Mouse (Mus musculus) frontal cortex, postnatal 36 days (tissue): ENCODE measurements around the gene Rnf167.

ENCODE experiments used
- DNase-seq, 2 experiments: peaks; one replicate each; pipeline ENCODE4 v3.0.0; 2022; ENCODE audit warnings: low spot score in 2 of 2

Rnf167 gene

DNA sequence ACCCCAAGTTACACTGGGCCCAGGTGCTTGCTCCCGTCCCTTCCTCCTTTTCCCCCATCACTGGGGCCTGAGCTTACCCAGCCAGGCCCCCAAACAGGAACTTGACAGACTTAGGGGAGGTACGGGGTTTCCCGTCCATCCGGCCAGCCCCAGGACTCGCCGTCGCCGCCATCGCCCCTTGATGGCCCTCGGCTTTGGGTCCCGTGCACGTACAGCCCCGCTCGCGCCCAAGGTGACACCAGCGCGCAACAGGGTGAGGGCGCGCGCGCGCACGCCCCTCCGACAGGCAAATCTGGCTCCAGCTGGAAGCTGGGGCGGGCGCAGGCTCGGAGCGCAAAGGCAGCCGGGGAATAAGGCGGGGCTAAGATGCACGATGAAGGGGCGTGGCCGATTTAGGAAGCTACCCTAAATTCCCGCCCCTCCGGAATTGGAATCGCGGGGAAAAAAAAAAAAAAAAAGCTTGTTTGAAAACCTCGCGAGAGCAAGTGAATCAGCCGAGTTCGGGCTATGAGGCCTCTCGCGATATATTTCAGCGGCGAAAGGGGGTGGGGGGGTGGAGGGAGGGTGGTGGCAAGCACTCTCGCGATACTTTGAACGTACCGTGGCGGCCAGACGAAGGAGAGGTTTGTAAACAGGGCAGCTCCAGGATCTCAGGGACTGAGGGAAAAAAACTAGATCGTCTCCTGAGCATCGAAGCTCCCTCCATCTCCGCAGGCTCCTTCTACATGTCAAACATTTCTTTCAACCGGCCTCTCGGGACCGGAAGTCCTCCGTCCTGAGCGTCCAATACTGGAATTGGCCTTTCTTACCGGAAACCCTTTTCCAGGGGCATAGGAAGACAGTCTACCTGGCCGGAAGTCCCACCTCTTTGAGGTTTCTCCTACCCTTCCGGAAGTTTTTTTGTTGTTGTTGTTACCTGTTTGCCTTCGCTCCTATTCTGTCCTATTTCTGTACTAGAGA lies at the start of gene Rnf167, which contains the start of gene Slc25a11:
Gene Rnf167, plus strand, starts transcription at position 545 of the 960 bp plus-strand sequence.
Gene Slc25a11, minus strand, starts transcription at position 789 of the 960 bp plus-strand sequence.
- DNase-seq = peak; percentile 95 to 97

- no peak for DNase-seq
Measured at GRCm38 (mm10) chr11:70597301-70597700, 49.7 kb upstream of the Rnf167 start.

DNA sequence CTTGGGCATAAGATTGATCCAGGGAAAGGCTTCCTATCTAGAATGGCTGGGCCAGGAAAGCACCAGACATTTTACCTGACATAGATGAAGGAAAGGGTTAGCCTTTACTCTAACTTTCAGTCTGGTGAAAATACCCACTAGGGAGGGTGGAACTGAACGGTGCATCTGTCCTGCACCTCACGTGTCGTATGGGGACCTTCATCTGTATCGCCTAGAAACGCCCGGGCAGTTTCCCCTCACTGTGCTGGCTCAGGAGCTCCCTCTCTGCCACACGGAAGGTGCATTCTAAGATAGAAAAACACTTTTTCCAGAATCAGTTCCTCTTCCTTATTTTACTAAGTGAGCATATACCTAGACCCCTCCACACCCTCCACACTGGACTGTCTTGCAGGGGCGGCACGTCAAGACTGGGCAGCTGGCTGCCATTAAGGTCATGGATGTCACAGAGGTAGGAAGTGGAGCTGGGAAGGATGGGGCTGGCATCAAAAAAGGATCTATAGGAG lies 48.5 kb upstream of the Rnf167 start:
- DNase-seq = no peak

GRCm38 (mm10) chr11:70605024-70605566 lies 41.9 kb upstream of the Rnf167 start:
- peak in 1 of 2 experiments; percentile 74 for DNase-seq

- no peak for DNase-seq
Measured at GRCm38 (mm10) chr11:70606717-70607116, 40.3 kb upstream of the Rnf167 start.

DNA sequence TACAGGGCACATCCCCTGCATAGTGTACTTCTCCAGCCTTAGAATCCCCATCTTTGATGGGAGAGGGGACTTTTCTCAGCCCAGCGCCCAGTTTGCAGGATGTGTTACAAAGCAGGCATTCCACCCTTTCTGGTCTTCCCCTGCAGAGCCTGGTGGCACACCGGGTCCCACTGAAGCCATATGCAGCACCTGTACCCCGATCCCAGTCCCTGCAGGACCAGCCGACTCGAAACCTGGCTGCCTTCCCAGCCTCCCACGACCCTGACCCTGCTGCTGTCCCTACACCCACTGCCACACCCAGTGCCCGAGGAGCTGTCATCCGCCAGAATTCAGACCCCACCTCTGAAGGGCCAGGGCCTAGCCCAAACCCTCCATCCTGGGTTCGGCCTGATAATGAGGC lies 39.4 kb upstream of the Rnf167 start:
- DNase-seq = no peak

- DNase-seq = no peak
Measured at GRCm38 (mm10) chr11:70608381-70609066, 38.5 kb upstream of the Rnf167 start.

DNA sequence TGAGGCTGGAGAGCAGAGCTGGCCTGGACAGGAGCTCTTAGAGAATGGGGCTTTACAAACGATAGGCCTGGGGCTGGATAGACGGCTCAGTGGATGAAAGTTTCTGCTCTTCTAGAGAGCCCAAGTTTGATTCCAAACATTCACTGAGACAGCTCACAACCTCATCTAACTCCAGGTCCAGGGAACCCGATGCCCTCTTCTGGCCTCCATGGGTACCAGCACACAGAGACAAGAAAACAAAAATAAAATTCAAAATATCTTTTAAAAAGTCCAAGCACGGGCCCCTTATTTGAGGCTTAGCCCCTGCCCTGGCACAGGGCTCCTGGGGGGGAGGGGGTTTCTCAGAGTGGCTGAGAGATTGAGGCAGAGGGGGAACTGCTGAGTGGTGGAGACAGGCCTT lies 36.3 kb upstream of the Rnf167 start:
- DNase-seq = no peak

- no peak for DNase-seq
Measured at GRCm38 (mm10) chr11:70612505-70612904, 34.5 kb upstream of the Rnf167 start.

DNA sequence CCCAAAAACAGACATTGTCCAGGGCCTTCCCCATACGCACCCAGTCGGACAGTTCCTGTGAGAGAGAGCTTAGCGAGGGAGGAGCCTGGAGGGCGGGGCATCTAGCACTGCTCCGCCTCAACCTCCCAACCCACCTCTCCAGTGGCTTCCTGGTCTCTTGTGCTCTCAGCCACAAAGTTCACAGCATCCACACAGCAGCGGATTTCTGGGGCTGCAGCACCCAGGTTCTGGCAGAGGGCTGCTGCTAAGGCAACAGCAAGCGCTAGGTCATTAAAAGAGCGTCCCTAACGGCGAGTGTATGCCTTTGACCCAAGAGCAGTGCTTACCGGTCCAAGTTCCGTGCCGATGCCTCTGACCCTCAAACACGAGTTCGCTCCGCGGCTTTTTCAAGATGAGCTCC lies 32.0 kb upstream of the Rnf167 start:
- peak in 1 of 2 experiments; percentile 24 for DNase-seq

GRCm38 (mm10) chr11:70615516-70616093 lies 31.4 kb upstream of the Rnf167 start, which contains the start of gene 4930544D05Rik:
TSS of gene 4930544D05Rik (plus strand) at chr11:70615848.
- no peak for DNase-seq

- DNase-seq = no peak
Measured at GRCm38 (mm10) chr11:70619101-70619500, 27.9 kb upstream of the Rnf167 start, which contains the start of gene Chrne. TSS of gene Chrne (minus strand) at chr11:70619216.

GRCm38 (mm10) chr11:70621972-70622814 lies 24.8 kb upstream of the Rnf167 start:
- DNase-seq = no peak

DNA sequence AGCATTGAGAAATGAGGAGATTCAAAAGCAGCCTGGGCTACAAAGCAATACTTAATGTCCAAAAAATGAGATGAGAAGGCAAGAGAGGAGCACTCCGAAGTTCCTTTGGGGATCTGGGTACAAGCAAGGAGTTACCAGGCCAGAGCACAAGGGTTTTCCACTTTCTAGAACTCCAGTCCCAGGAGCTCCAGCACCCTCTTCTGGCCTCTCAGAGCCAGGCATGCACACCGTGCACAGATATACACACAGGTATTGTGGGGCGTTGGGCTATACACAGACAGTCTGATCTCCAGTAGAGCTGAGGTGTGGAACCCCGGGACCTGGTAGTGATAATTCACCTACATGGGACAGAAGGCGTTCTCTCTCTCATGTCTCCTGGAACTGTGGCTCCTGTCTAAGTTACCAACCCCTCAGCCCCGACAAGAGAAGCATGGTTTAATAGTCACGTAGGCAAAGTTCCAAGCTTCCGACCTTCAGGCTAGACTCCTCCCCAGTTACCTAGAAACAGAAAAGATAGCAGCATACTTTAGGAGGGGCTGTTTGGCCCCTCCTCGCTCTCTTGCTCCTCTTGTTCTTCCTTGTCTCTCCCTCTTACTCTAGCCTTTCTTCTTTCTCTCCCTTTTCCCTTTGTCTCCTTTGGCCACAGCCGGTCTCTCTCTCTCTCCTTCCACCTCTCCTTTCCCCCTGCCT lies 23.8 kb upstream of the Rnf167 start:
- DNase-seq = no peak

- no peak for DNase-seq
Measured at GRCm38 (mm10) chr11:70625473-70625872, 21.6 kb upstream of the Rnf167 start.

DNA sequence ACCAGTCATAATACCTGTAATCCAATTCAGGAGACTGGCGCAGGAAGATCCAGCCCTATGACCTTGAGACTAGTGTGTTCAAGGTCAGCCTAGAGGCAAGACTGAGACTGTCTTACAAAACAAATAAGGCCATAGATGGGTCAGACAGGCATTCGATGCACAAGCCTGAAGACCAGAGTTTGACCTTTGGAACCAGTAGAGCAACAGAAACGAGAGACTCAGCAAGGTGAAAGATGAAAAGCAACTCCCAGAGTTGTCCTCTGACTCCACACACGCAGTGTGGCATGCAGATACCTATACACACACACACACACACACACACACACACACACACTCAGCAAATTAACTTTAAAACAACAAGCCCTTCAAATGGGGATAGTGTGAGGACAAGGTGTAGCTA lies 20.2 kb upstream of the Rnf167 start:
- no peak for DNase-seq

DNA sequence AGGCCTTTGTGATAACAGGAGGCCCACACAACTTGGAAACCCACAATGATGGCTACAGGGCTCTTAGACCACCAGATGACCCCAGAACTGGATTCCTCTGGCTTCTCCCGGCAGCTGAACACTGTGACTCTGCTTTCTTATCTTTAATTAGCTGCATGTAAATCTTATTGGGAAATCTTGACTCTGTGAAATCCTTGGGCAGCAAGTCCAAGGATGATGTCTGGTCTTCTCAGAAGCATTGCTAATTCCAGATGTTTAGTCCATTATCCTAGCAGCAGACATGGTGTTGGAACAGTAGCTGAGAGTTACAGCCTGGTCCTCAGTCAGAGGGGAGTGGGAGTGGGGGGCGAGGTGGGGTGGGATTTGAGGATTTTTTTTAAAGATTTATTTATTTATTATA lies 18.6 kb upstream of the Rnf167 start:
- no peak for DNase-seq

DNA sequence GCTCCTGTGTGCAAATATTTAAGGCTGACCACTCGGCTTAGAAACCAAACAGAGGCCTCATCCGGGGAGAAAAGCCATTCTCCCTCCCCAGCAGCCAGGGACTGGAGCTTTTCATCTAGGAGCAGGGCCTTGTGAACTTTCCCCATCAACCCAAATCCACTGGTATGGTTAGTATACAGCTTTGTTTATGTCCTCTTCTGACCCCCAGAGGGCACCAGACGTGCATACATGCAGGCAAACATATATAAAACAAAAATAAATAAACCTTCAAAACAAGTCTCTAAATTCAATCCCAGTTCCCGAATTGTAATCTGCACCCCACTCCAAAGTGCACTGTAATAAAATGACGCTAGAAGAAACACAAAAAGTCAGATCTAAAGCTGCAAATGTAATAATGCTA lies 17.5 kb upstream of the Rnf167 start:
- DNase-seq = no peak

GRCm38 (mm10) chr11:70630129-70630528 lies 16.9 kb upstream of the Rnf167 start:
- DNase-seq = no peak

GRCm38 (mm10) chr11:70635601-70636000 lies 11.4 kb upstream of the Rnf167 start:
- no peak for DNase-seq
